Mouse (Mus musculus): Measurements from ENCODE around the gene Fam149b.

GRCm38 (mm10) chr14:20398864-20399263 lies 50.9 kb downstream of the Fam149b start:
- TF ChIP-seq POLR2A (IDR thresholded peaks at IDR 0.05; ENCODE audit: insufficient read length, low read depth), result no peak
- no peak for TF ChIP-seq TCF12 (IDR thresholded peaks at IDR 0.05; ENCODE audit: insufficient read depth, poor library complexity, severe bottlenecking)
- no peak for TF ChIP-seq MAX (IDR thresholded peaks at IDR 0.05; ENCODE audit: low read depth)
- no peak for TF ChIP-seq POLR2AphosphoS2 (IDR thresholded peaks at IDR 0.05; ENCODE audit: insufficient read length, low read depth)
- TF ChIP-seq REST (IDR thresholded peaks at IDR 0.05; ENCODE audit: insufficient read depth, insufficient read length), result no peak
- no peak for TF ChIP-seq USF1 (IDR thresholded peaks at IDR 0.05; ENCODE audit: low read depth)
- no peak for TF ChIP-seq E2F4 (IDR thresholded peaks at IDR 0.05; ENCODE audit: insufficient read depth)
